Mouse (Mus musculus) liver, embryonic 14.5 days (tissue): ENCODE data around the gene Lmf1. TPM values are rescaled to one million over a fixed set of nuclear protein-coding genes. Genes with fewer than 3 reads are reported as not detected.
A peak's percentile ranks its signal among the peaks of the same experiment; 100 is the strongest.

Experiments used
- ATAC-seq: fragments of 200-750 bp; cut with Nextera tagmentation; 2 replicates; pipeline ENCODE4 v1.8.0; 2017; ENCODE audit warnings: moderate number of reproducible peaks, mild to moderate bottlenecking, moderate library complexity; ENCODE audit not compliant: insufficient read depth
- DNase-seq, 3 experiments: peaks; one replicate each; pipeline ENCODE4 v3.0.0-alpha.2; 2012 to 2013; ENCODE audit warnings: low read depth in 3 of 3, low spot score in 3 of 3
- H3K27ac ChIP-seq: fragments of 300-500 bp; sonication (generic); 2 replicates; pipeline ENCODE4 v1.5.1; 2014; ENCODE audit warnings: moderate library complexity, mild to moderate bottlenecking, control low read depth, inconsistent platforms
- H3K27me3 ChIP-seq: fragments of 300-500 bp; sonication (generic); 2 replicates; pipeline ENCODE4 v1.6.1; 2014; ENCODE audit warnings: mild to moderate bottlenecking, low read length, moderate library complexity; ENCODE audit not compliant: control insufficient read depth, insufficient read depth
- H3K36me3 ChIP-seq: fragments of 300-500 bp; sonication (generic); replicated peaks from 2 replicates; pipeline ENCODE4 v1.6.1; 2014; ENCODE audit warnings: low read depth; ENCODE audit not compliant: control insufficient read depth, insufficient read depth
- H3K4me1 ChIP-seq, 2 experiments: fragments of 200-500 bp in 1 of 2; fragments of 300-500 bp in 1 of 2; sonication (generic) in 1 of 2; replicated peaks; 2 replicates each; pipeline ENCODE4 v1.6.1; 2012 to 2014; ENCODE audit warnings: antibody characterized with exemption in 1 of 2, inconsistent platforms in 1 of 2, low read length in 1 of 2; ENCODE audit not compliant: control insufficient read depth in 2 of 2, insufficient read depth in 2 of 2
- H3K4me2 ChIP-seq: fragments of 300-500 bp; sonication (generic); 2 replicates; pipeline ENCODE4 v1.6.1; 2014; ENCODE audit warnings: low read depth, mild to moderate bottlenecking, control low read depth, moderate library complexity
- H3K4me3 ChIP-seq, 2 experiments: fragments of 200-500 bp in 1 of 2; fragments of 300-500 bp in 1 of 2; sonication (generic) in 1 of 2; 2 replicates each; pipeline ENCODE4 v1.5.1; 2012 to 2014; ENCODE audit warnings: low read depth in 2 of 2, low read length in 2 of 2, mild to moderate bottlenecking in 2 of 2, control low read depth in 1 of 2, inconsistent platforms in 1 of 2, moderate library complexity in 1 of 2; ENCODE audit not compliant: insufficient read depth in 1 of 2
- H3K9ac ChIP-seq: fragments of 300-500 bp; sonication (generic); replicated peaks from 2 replicates; pipeline ENCODE4 v1.6.1; 2014; ENCODE audit warnings: mild to moderate bottlenecking, control low read depth, moderate library complexity
- H3K9me3 ChIP-seq: fragments of 300-500 bp; sonication (generic); 2 replicates; pipeline ENCODE4 v1.6.1; 2016; ENCODE audit warnings: low read length, mixed read lengths; ENCODE audit not compliant: control insufficient read depth
- CTCF ChIP-seq: IDR thresholded peaks from 2 replicates; pipeline ENCODE4 v1.5.1; 2016; ENCODE audit warnings: antibody characterized with exemption, low read depth, control low read depth
- EP300 ChIP-seq: IDR thresholded peaks from 2 replicates; pipeline ENCODE4 v1.6.1; 2016; ENCODE audit warnings: antibody characterized with exemption, low read depth
- WGBS: fragments of 180-500 bp; shearing (Covaris S2); extraction: QIAGEN DNeasy Blood & Tissue Kit; methylation state at CpG from one replicate; pipeline ENCODE4 v1.1.7; 2014; ENCODE audit not compliant: insufficient replicate concordance; 5-methylcytosine and 5-hydroxymethylcytosine counted together
- polyA plus RNA-seq, 2 experiments: library from polyadenylated mRNA; depleted of rRNA in 1 of 2; stranded (reverse) in 1 of 2; unstranded in 1 of 2; fragments of >200 nt; fragmentation: Nextera tagmentation in 1 of 2; extraction: Ambion mirVana in 1 of 2; gene quantifications; 2 replicates each; pipeline versions ENCODE4 v1.2.1 to v1.2.3; 2012 to 2014

Gene Lmf1
- polyA plus RNA-seq, 2 experiments: 3.4 to 9.3 TPM

GRCm38 (mm10) chr17:25647901-25648300 lies 69.0 kb downstream of the Lmf1 start:
- H3K27ac ChIP-seq: no peak overlapping the region
- WGBS: 75% methylated on average over 10 of the region's 10 CpGs
- ATAC-seq: no peak

GRCm38 (mm10) chr17:25648678-25649216 lies 69.9 kb downstream of the Lmf1 start:
- Histone ChIP-seq H3K4me2 (no peak overlapping the region), H3K9me3 (no peaks in the 10 kb centered on the region), H3K27ac (no peak overlapping the region), H3K4me1 (no peaks in the 10 kb centered on the region), H3K27me3 (no peaks in the 10 kb centered on the region), H3K9ac (no peak overlapping the region), H3K4me3 (no peak overlapping the region), H3K36me3 (no peaks in the 10 kb centered on the region)
- DNase-seq (no peak), ATAC-seq (no peak)
- TF ChIP-seq CTCF (no peak), EP300 (no peak)
- WGBS: 68% methylated on average over 15 of the region's 15 CpGs

More at GRCm38 (mm10) chr17:25647901-25648300, 69.0 kb downstream of the Lmf1 start:
- no peak overlapping the region for H3K9ac ChIP-seq
- no peak overlapping the region for H3K4me2 ChIP-seq
- DNase-seq: no peak
- H3K9me3 ChIP-seq: no peaks in the 10 kb centered on the region
- H3K27me3 ChIP-seq: no peaks in the 10 kb centered on the region
- no peaks in the 10 kb centered on the region for H3K4me1 ChIP-seq
- TF ChIP-seq EP300: no peak
- TF ChIP-seq CTCF: no peak
- no peaks in the 10 kb centered on the region for H3K36me3 ChIP-seq
- H3K4me3 ChIP-seq: no peak overlapping the region

- 77% methylated on average over 7 of the region's 7 CpGs for WGBS
- H3K27me3 ChIP-seq: no peaks in the 10 kb centered on the region
These were observed 71.8 kb downstream of the Lmf1 start for GRCm38 (mm10) chr17:25650726-25651125.

GRCm38 (mm10) chr17:25652272-25652671 lies 73.4 kb downstream of the Lmf1 start:
- ATAC-seq: no peak
- TF ChIP-seq CTCF: no peak
- no peak for TF ChIP-seq EP300

More at GRCm38 (mm10) chr17:25650726-25651125, 71.8 kb downstream of the Lmf1 start:
- no peak for ATAC-seq
- Histone ChIP-seq H3K27ac (no peak overlapping the region), H3K36me3 (no peaks in the 10 kb centered on the region), H3K9ac (no peak overlapping the region), H3K4me1 (no peaks in the 10 kb centered on the region), H3K4me3 (no peak overlapping the region), H3K9me3 (no peaks in the 10 kb centered on the region), H3K4me2 (no peak overlapping the region)
- TF ChIP-seq EP300: no peak
- peak; percentile 25; the same call in 1 of the 2 replicates for TF ChIP-seq CTCF
- DNase-seq: no peak

GRCm38 (mm10) chr17:25656142-25656825 lies 77.4 kb downstream of the Lmf1 start:
- ATAC-seq (no peak), DNase-seq (no peak)
- TF ChIP-seq CTCF: no peak
- no peak for TF ChIP-seq EP300
- no peaks in the 10 kb centered on the region for H3K27me3 ChIP-seq
- H3K27ac ChIP-seq: no peak overlapping the region
- H3K4me2 ChIP-seq: no peak overlapping the region
- H3K9ac ChIP-seq: no peak overlapping the region
- no peaks in the 10 kb centered on the region for H3K9me3 ChIP-seq
- H3K4me1 ChIP-seq: no peaks in the 10 kb centered on the region
- no peak overlapping the region for H3K4me3 ChIP-seq
- 65% methylated on average over 12 of the region's 12 CpGs for WGBS
- H3K36me3 ChIP-seq: no peaks in the 10 kb centered on the region

More at GRCm38 (mm10) chr17:25652272-25652671, 73.4 kb downstream of the Lmf1 start:
- no peak for DNase-seq
- Histone ChIP-seq H3K4me3 (no peak overlapping the region), H3K9ac (no peak overlapping the region), H3K36me3 (no peaks in the 10 kb centered on the region), H3K9me3 (no peaks in the 10 kb centered on the region), H3K27me3 (no peaks in the 10 kb centered on the region), H3K27ac (no peak overlapping the region), H3K4me2 (no peak overlapping the region), H3K4me1 (no peaks in the 10 kb centered on the region)
- 53% methylated on average over 8 of the region's 8 CpGs for WGBS
